Mouse (Mus musculus): Measurements from ENCODE around the gene Polr2e.

DNA sequence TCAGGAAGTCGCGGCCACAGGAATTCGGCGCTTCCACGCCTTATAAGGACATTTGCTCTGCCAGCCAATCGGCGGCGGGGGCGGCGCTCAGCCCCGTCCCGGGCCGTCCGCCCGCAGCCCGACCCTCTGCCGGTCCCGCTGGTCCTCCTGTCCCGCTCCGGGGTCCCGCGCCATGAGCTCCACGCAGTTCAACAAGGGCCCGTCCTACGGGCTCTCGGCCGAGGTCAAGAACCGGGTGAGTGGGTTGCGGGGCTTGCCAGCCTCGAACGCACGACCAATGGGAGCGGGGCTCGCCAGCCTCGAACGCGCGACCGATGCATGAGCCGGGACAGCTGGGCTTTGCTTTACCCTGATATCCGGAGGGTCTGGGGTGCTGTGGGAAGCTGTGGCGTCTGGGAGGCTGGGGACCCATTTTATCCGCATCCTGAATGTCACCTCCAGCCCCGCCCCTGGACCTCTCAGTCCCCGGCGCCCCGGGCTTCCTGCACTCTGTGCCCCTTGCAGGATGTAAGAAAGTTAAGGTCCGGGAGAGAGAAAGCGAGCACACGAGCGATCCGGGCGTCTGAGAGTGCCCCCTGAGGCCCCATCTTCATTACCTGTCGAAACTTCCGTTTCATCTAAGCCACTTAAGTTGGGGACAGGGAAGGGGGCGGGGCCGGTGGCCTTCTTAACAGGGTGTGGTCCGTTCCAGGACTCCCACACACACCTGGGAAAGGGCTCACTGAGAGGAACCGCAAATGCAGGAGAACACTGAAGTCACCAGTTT is 50.9 kb downstream of the Polr2e start, which contains the start of gene Cnn2:
- TF ChIP-seq POLR2A (IDR thresholded peaks at IDR 0.05; ENCODE audit: low read depth, low read length) (peak; percentile 75), CTCF (IDR thresholded peaks at IDR 0.05; ENCODE audit: borderline replicate concordance, insufficient read depth, low read length) (no peak)
